Mouse (Mus musculus) thymus, adult 2 months (tissue): ENCODE measurements around the gene Ppat. TPM values are rescaled to one million over a fixed set of nuclear protein-coding genes. Genes with fewer than 3 reads are reported as not detected.

Source experiments
- DNase-seq: peaks from one replicate; pipeline ENCODE4 v3.0.0; 2021
- H3K27ac ChIP-seq: fragments of 200-500 bp; 2 replicates; pipeline ENCODE4 v1.5.1; 2012; ENCODE audit warnings: low read length, control low read depth; ENCODE audit not compliant: control insufficient read depth, insufficient read depth
- H3K27me3 ChIP-seq: fragments of 200-500 bp; 2 replicates; pipeline ENCODE4 v1.6.1; 2012; ENCODE audit warnings: mild to moderate bottlenecking, low read length, moderate library complexity, mixed read lengths; ENCODE audit not compliant: control insufficient read depth, insufficient read depth
- H3K36me3 ChIP-seq: fragments of 200-500 bp; 2 replicates; pipeline ENCODE4 v1.6.1; 2012; ENCODE audit warnings: mild to moderate bottlenecking, low read length, moderate library complexity; ENCODE audit not compliant: control insufficient read depth, insufficient read depth
- H3K4me1 ChIP-seq: fragments of 200-500 bp; replicated peaks from 2 replicates; pipeline ENCODE4 v1.6.1; 2012; ENCODE audit warnings: low read length; ENCODE audit not compliant: control insufficient read depth, insufficient read depth
- H3K4me3 ChIP-seq: fragments of 200-500 bp; 2 replicates; pipeline ENCODE4 v1.5.1; 2012; ENCODE audit warnings: mild to moderate bottlenecking, low read length, control low read depth, moderate library complexity; ENCODE audit not compliant: control insufficient read depth, insufficient read depth
- CTCF ChIP-seq: fragments of 200-500 bp; IDR thresholded peaks from 2 replicates; pipeline ENCODE4 v1.5.1; 2012; ENCODE audit warnings: mild to moderate bottlenecking, control low read depth, low read length, moderate library complexity, borderline replicate concordance; ENCODE audit not compliant: control insufficient read depth, poor library complexity, insufficient read depth; ENCODE audit errors: extremely low read depth
- POLR2A ChIP-seq: fragments of 200-500 bp; IDR thresholded peaks from 2 replicates; pipeline ENCODE4 v1.6.1; 2012; ENCODE audit warnings: mild to moderate bottlenecking, low read length, control low read depth, moderate library complexity; ENCODE audit not compliant: control insufficient read depth, poor library complexity, insufficient read depth; ENCODE audit errors: extremely low read depth
- WGBS: fragments of 180-500 bp; shearing (Covaris S2); methylation state at CpG from one replicate; pipeline ENCODE4 v1.1.7; 2018; 5-methylcytosine and 5-hydroxymethylcytosine counted together
- polyA plus RNA-seq: library from polyadenylated mRNA; depleted of rRNA; stranded (reverse); fragments of >200 nt; gene quantifications from 2 replicates; pipeline ENCODE4 v1.2.3, GENCODE M21; 2012

The Ppat gene
- polyA plus RNA-seq, 1 experiment = 11.1 TPM

- peak overlapping the region; percentile 95 for H3K4me3 ChIP-seq
- peak overlapping the region; percentile 75; the same call in 1 of the 2 replicates for H3K27ac ChIP-seq
- TF ChIP-seq POLR2A (no peak), CTCF (no peak)
- WGBS = 5% methylated on average over 7 of the region's 7 CpGs
- H3K36me3 ChIP-seq = peaks cover 8% of the 10 kb centered on the region
- no peaks in the 10 kb centered on the region for H3K27me3 ChIP-seq
- peaks cover 4% of the 10 kb centered on the region; the same call in 1 of the 2 replicates for H3K4me1 ChIP-seq
- no peak for DNase-seq
These were observed 998 bp upstream of the Ppat start for GRCm38 (mm10) chr5:76952112-76953040.

- WGBS = under 1% methylated on average over 24 of the region's 24 CpGs
- no peak for TF ChIP-seq POLR2A
- TF ChIP-seq CTCF = no peak
- Histone ChIP-seq H3K36me3 (no peaks in the 10 kb centered on the region), H3K27me3 (no peaks in the 10 kb centered on the region), H3K27ac (peak overlapping the region; percentile 41), H3K4me3 (peak overlapping the region; percentile 95), H3K4me1 (peaks cover 4% of the 10 kb centered on the region; the same call in 1 of the 2 replicates)
- no peak for DNase-seq
These were observed 854 bp downstream of the Ppat start for GRCm38 (mm10) chr5:76950343-76951105.

- H3K4me1 ChIP-seq = peaks cover 4% of the 10 kb centered on the region; the same call in 1 of the 2 replicates
- no peak for DNase-seq
- H3K27me3 ChIP-seq = no peaks in the 10 kb centered on the region
- WGBS = 84% methylated on average over 4 of the region's 4 CpGs
- H3K36me3 ChIP-seq = no peaks in the 10 kb centered on the region
- H3K27ac ChIP-seq = no peak overlapping the region
- H3K4me3 ChIP-seq = no peak overlapping the region
- TF ChIP-seq CTCF (no peak), POLR2A (no peak)
These were observed 3.6 kb downstream of the Ppat start for GRCm38 (mm10) chr5:76947758-76948157.

- Histone ChIP-seq H3K4me1 (peaks cover 4% of the 10 kb centered on the region; the same call in 1 of the 2 replicates), H3K27ac (no peak overlapping the region), H3K4me3 (no peak overlapping the region), H3K36me3 (no peaks in the 10 kb centered on the region), H3K27me3 (no peaks in the 10 kb centered on the region)
- WGBS = 67% methylated on average over 4 of the region's 4 CpGs
- TF ChIP-seq CTCF = no peak
- no peak for TF ChIP-seq POLR2A
- DNase-seq = no peak
These were observed 4.2 kb downstream of the Ppat start for GRCm38 (mm10) chr5:76947142-76947541.

- TF ChIP-seq POLR2A (no peak), CTCF (no peak)
- H3K36me3 ChIP-seq = no peaks in the 10 kb centered on the region
- no peak overlapping the region for H3K4me3 ChIP-seq
- H3K27ac ChIP-seq = no peak overlapping the region
- DNase-seq = no peak
- 95% methylated on average over 2 of the region's 2 CpGs for WGBS
- H3K27me3 ChIP-seq = no peaks in the 10 kb centered on the region
- peaks cover 4% of the 10 kb centered on the region; the same call in 1 of the 2 replicates for H3K4me1 ChIP-seq
These were observed 5.7 kb downstream of the Ppat start for GRCm38 (mm10) chr5:76945678-76946033.

- Histone ChIP-seq H3K27ac (no peak overlapping the region), H3K4me1 (no peaks in the 10 kb centered on the region), H3K4me3 (no peak overlapping the region), H3K36me3 (0 out of 2 replicates have a peak, but pooled peaks cover 1% of the 10 kb centered on the region), H3K27me3 (no peaks in the 10 kb centered on the region)
- WGBS = 82% methylated on average over 6 of the region's 6 CpGs
- TF ChIP-seq CTCF = no peak
- TF ChIP-seq POLR2A = no peak
- no peak for DNase-seq
These were observed 6.3 kb downstream of the Ppat start for GRCm38 (mm10) chr5:76944965-76945677.
